Mouse (Mus musculus): ENCODE results near the gene Amdhd1.
"Not testable (repeated sequence)": the region's sequence is repeated elsewhere in the genome, so short reads cannot be mapped to it uniquely, and the experiment has no call there.

Gene Amdhd1

GRCm38 (mm10) chr10:93539775-93540430 is at the start of gene Amdhd1:
Gene Amdhd1, minus strand, starts transcription at chr10:93540033.
- DNase-seq = peak; percentile 62

GRCm38 (mm10) chr10:93589281-93589848 is 49.5 kb upstream of the Amdhd1 start, which contains the start of gene Snrpf:
Gene Snrpf, minus strand, starts transcription at chr10:93589706.
- DNase-seq = peak; percentile 91

GRCm38 (mm10) chr10:93588796-93589195 is 49.0 kb upstream of the Amdhd1 start:
- no peak for DNase-seq

- DNase-seq = peak; percentile 75
These were observed 37.5 kb upstream of the Amdhd1 start for GRCm38 (mm10) chr10:93577271-93577886.

- DNase-seq = no peak
These were observed 36.1 kb upstream of the Amdhd1 start for GRCm38 (mm10) chr10:93575960-93576359.

- no peak for DNase-seq
These were observed 35.1 kb upstream of the Amdhd1 start for GRCm38 (mm10) chr10:93574966-93575365.

GRCm38 (mm10) chr10:93572209-93572608 is 32.4 kb upstream of the Amdhd1 start:
- no peak for DNase-seq

GRCm38 (mm10) chr10:93568671-93569070 is 28.8 kb upstream of the Amdhd1 start:
- no peak for DNase-seq

- no peak for DNase-seq
These were observed 28.2 kb upstream of the Amdhd1 start for GRCm38 (mm10) chr10:93567841-93568566.

GRCm38 (mm10) chr10:93567066-93567465 is 27.2 kb upstream of the Amdhd1 start:
- DNase-seq = no peak

GRCm38 (mm10) chr10:93564518-93565090 is 24.8 kb upstream of the Amdhd1 start:
- DNase-seq = no peak

GRCm38 (mm10) chr10:93559786-93560185 is 20.0 kb upstream of the Amdhd1 start:
- DNase-seq = no peak

GRCm38 (mm10) chr10:93557971-93558370 is 18.1 kb upstream of the Amdhd1 start:
- not testable (repeated sequence) for DNase-seq

GRCm38 (mm10) chr10:93552596-93552995 is 12.8 kb upstream of the Amdhd1 start:
- DNase-seq = no peak

GRCm38 (mm10) chr10:93549821-93550220 is 10.0 kb upstream of the Amdhd1 start:
- no peak for DNase-seq

- DNase-seq = peak; percentile 48
These were observed 9.2 kb upstream of the Amdhd1 start for GRCm38 (mm10) chr10:93548991-93549390.

- no peak for DNase-seq
These were observed 8.0 kb upstream of the Amdhd1 start for GRCm38 (mm10) chr10:93547741-93548270.

- no peak for DNase-seq
These were observed 4.3 kb upstream of the Amdhd1 start for GRCm38 (mm10) chr10:93544172-93544571.

- DNase-seq = no peak
These were observed 3.3 kb upstream of the Amdhd1 start for GRCm38 (mm10) chr10:93543176-93543575.

GRCm38 (mm10) chr10:93542356-93542755 is 2.5 kb upstream of the Amdhd1 start:
- DNase-seq = no peak

GRCm38 (mm10) chr10:93541585-93541984 is 1.8 kb upstream of the Amdhd1 start:
- DNase-seq = no peak

- no peak for DNase-seq
These were observed 788 bp upstream of the Amdhd1 start, which contains the start of gene Ccdc38 for GRCm38 (mm10) chr10:93540431-93541210. Gene Ccdc38, plus strand, starts transcription at chr10:93540632.

Data from layer of hippocampus, adult 9-11 months (tissue).